Mouse (Mus musculus): ENCODE results near the gene Rasl10a. TPM values are rescaled to one million over a fixed set of nuclear protein-coding genes. Genes with fewer than 3 reads are reported as not detected.

Gene Rasl10a
- polyA plus RNA-seq, 1 experiment from 2014 or later, result 0.66 TPM

- H3K4me1 ChIP-seq (ENCODE audit: insufficient read depth), result no peaks in the 10 kb centered on the region
- no peak overlapping the region for H3K4me2 ChIP-seq (ENCODE audit: low read depth, low read length)
- no peak for DNase-seq
- H3K36me3 ChIP-seq (replicated peaks; ENCODE audit: insufficient read depth, low read length), result peaks cover 83% of the 10 kb centered on the region
- 90% methylated on average over 4 of the region's 4 CpGs for WGBS (ENCODE audit: insufficient replicate concordance)
- ATAC-seq, result no peak
- no peaks in the 10 kb centered on the region for H3K9me3 ChIP-seq (ENCODE audit: low read length)
- H3K27me3 ChIP-seq (ENCODE audit: insufficient read depth, low read length), result no peaks in the 10 kb centered on the region
- H3K4me3 ChIP-seq (ENCODE audit: low read depth, low read length), result no peak overlapping the region
- no peak overlapping the region for H3K9ac ChIP-seq (replicated peaks)
- TF ChIP-seq EP300 (IDR thresholded peaks at IDR 0.05; ENCODE audit: low read depth) (no peak), CTCF (IDR thresholded peaks at IDR 0.05; ENCODE audit: low read depth) (no peak)
- H3K27ac ChIP-seq (ENCODE audit: low read depth), result no peak overlapping the region
Observed at GRCm38 (mm10) chr11:5035421-5035820, 22.5 kb upstream of the Rasl10a start.

DNA sequence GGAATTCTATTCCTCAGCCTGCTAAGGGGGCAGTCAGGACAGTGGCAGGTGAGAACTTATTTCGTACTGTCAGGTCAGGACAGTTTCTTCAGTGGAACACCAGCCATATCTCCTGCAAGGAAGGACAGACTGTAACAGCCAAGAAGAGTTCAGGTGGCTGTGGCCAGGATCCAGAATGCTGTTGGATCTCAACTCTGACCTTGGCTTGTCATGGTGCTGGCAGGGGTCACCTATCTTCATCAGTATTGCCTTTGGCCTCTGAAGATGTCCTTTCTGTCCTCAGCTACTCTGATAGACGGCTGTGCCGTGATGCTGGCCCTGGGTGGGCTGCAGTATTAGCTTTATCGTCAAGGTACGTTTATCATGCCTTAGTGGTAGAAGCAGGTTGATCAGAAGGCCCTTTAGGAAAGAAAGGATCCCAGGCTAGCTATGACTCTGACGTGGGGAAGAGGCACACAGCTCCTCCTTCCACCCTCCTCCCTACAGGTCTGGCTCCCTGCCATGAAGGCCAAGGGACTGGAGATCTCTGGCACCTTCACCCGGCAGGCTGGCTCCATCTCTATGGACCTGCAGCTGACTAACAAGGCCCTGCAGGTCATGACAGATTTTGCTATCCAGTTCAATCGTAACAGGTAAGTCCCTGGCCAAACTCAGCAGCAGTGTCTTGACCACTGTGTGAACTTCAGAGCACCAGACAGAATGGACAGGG is 20.6 kb upstream of the Rasl10a start:
- H3K36me3 ChIP-seq (replicated peaks; ENCODE audit: insufficient read depth, low read length), result peaks cover 83% of the 10 kb centered on the region
- no peak for ATAC-seq
- WGBS (ENCODE audit: insufficient replicate concordance), result 82% methylated on average over 8 of the region's 8 CpGs

DNA sequence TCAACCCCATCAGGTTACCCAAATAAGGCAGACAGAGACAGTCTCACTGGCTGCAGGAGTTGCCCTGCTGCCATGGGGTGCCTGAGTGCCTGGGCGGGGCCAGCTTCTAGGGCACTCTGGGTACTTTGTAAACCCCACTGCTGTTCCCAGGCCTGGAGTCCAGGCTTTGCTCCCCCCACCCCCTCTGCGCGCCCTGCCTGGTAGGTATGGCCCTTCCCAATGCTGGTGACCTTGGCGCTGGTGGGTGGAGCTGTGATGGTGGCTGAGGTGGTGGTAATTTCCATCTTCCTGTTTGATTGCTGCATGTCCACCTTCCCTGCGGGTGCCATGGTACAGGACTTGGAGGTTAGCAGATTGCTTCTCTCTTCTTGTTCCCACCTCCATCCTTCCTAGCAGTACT is 17.3 kb upstream of the Rasl10a start:
- Histone ChIP-seq H3K36me3 (replicated peaks; ENCODE audit: insufficient read depth, low read length) (peaks cover 55% of the 10 kb centered on the region), H3K4me1 (ENCODE audit: insufficient read depth) (no peaks in the 10 kb centered on the region), H3K9ac (replicated peaks) (no peak overlapping the region), H3K4me3 (ENCODE audit: low read depth, low read length) (no peak overlapping the region), H3K27ac (ENCODE audit: low read depth) (no peak overlapping the region), H3K4me2 (ENCODE audit: low read depth, low read length) (no peak overlapping the region), H3K9me3 (ENCODE audit: low read length) (no peaks in the 10 kb centered on the region), H3K27me3 (ENCODE audit: insufficient read depth, low read length) (no peaks in the 10 kb centered on the region)
- ATAC-seq (no peak), DNase-seq (no peak)
- TF ChIP-seq EP300 (IDR thresholded peaks at IDR 0.05; ENCODE audit: low read depth) (no peak), CTCF (IDR thresholded peaks at IDR 0.05; ENCODE audit: low read depth) (no peak)
- WGBS (ENCODE audit: insufficient replicate concordance), result 80% methylated on average over 5 of the region's 5 CpGs

More for the DNA sequence above, 20.6 kb upstream of the Rasl10a start:
- Histone ChIP-seq H3K27me3 (ENCODE audit: insufficient read depth, low read length) (no peaks in the 10 kb centered on the region), H3K27ac (ENCODE audit: low read depth) (no peak overlapping the region), H3K9me3 (ENCODE audit: low read length) (no peaks in the 10 kb centered on the region), H3K4me3 (ENCODE audit: low read depth, low read length) (no peak overlapping the region), H3K4me1 (ENCODE audit: insufficient read depth) (no peaks in the 10 kb centered on the region), H3K4me2 (ENCODE audit: low read depth, low read length) (no peak overlapping the region), H3K9ac (replicated peaks) (no peak overlapping the region)
- DNase-seq, result no peak
- TF ChIP-seq CTCF (IDR thresholded peaks at IDR 0.05; ENCODE audit: low read depth) (no peak), EP300 (IDR thresholded peaks at IDR 0.05; ENCODE audit: low read depth) (no peak)

DNA sequence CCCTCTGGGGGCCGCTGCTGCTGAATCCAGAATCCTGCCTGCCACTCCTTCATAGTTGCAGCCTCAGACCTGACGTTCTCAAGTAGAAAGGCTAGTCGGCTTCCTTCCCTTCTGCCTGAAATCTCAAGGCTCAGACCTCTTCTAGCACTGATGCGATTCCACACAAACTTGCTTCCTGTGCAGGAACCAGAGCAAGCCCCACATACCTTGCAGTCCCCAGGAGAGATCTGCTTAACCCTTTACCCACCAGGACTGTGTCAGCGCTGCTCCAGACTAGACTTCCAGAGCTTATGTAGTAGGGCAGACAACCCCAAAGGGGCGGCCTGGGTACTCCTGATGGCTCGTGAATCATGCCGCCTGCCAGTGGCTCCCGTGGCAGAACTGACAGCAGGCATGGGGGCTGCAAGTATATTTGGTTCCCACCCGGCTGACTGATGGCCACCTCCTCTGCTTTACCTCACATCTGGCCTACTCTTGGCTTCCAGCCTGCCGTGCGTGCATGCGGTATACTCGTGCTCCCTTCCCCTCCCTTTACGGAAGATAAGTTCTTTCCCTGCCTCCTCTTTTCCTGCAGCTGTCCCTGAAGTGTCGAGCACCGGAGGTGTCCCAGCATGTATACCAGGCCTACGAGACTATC is 16.7 kb upstream of the Rasl10a start:
- H3K27me3 ChIP-seq (ENCODE audit: insufficient read depth, low read length), result no peaks in the 10 kb centered on the region
- no peaks in the 10 kb centered on the region for H3K4me1 ChIP-seq (ENCODE audit: insufficient read depth)
- WGBS (ENCODE audit: insufficient replicate concordance), result 81% methylated on average over 18 of the region's 18 CpGs
- H3K9me3 ChIP-seq (ENCODE audit: low read length), result no peaks in the 10 kb centered on the region
- no peak overlapping the region for H3K27ac ChIP-seq (ENCODE audit: low read depth)
- H3K9ac ChIP-seq (replicated peaks), result no peak overlapping the region
- no peak overlapping the region for H3K4me3 ChIP-seq (ENCODE audit: low read depth, low read length)
- no peak overlapping the region for H3K4me2 ChIP-seq (ENCODE audit: low read depth, low read length)
- TF ChIP-seq CTCF (IDR thresholded peaks at IDR 0.05; ENCODE audit: low read depth), result no peak
- TF ChIP-seq EP300 (IDR thresholded peaks at IDR 0.05; ENCODE audit: low read depth), result no peak
- no peak for DNase-seq
- no peak for ATAC-seq
- peaks cover 49% of the 10 kb centered on the region for H3K36me3 ChIP-seq (replicated peaks; ENCODE audit: insufficient read depth, low read length)

DNA sequence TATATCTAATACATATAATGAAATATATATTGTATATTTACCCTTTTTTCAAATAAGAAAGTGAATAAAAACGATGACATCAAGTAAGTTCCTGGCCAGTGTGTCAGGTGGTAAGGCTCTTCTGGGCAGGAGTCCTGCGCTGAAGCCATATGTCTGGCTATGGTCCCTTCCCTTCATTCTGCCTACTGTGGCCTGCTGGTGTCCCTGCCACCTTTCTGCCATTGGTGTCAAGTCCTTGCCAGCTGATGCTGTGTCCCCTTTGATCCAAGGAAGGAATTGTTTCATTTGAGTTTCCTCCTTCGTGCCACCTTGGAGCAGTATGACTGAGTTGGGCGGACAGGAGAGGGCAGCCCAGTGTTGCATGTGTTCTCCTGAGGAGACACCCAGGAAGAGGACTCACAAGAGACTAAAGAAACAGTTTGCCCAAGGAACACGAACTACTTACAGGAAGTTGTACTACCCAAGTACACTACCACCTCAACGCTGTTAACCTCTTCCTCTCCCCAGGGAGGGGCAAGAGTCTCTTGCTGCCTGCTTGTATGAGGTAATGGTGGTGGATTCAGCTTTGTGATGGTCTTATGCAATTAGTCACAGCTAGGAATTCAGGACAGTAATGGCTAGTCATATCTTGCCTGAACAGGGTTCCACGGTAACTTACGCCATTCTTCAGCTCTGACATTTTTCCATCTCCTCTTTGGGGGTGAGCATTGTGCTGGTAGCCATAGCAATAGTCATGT is 15.1 kb upstream of the Rasl10a start:
- 0 out of 2 replicates have a peak, but pooled peaks have one; percentile 15 for ATAC-seq
- Histone ChIP-seq H3K4me3 (ENCODE audit: low read depth, low read length) (no peak overlapping the region), H3K9ac (replicated peaks) (no peak overlapping the region), H3K9me3 (ENCODE audit: low read length) (no peaks in the 10 kb centered on the region), H3K36me3 (replicated peaks; ENCODE audit: insufficient read depth, low read length) (peaks cover 34% of the 10 kb centered on the region), H3K4me1 (ENCODE audit: insufficient read depth) (no peaks in the 10 kb centered on the region), H3K27ac (ENCODE audit: low read depth) (no peak overlapping the region), H3K4me2 (ENCODE audit: low read depth, low read length) (no peak overlapping the region), H3K27me3 (ENCODE audit: insufficient read depth, low read length) (no peaks in the 10 kb centered on the region)
- TF ChIP-seq CTCF (IDR thresholded peaks at IDR 0.05; ENCODE audit: low read depth) (no peak), EP300 (IDR thresholded peaks at IDR 0.05; ENCODE audit: low read depth) (no peak)
- DNase-seq, result no peak
- WGBS (ENCODE audit: insufficient replicate concordance), result 68% methylated on average over 8 of the region's 8 CpGs

DNA sequence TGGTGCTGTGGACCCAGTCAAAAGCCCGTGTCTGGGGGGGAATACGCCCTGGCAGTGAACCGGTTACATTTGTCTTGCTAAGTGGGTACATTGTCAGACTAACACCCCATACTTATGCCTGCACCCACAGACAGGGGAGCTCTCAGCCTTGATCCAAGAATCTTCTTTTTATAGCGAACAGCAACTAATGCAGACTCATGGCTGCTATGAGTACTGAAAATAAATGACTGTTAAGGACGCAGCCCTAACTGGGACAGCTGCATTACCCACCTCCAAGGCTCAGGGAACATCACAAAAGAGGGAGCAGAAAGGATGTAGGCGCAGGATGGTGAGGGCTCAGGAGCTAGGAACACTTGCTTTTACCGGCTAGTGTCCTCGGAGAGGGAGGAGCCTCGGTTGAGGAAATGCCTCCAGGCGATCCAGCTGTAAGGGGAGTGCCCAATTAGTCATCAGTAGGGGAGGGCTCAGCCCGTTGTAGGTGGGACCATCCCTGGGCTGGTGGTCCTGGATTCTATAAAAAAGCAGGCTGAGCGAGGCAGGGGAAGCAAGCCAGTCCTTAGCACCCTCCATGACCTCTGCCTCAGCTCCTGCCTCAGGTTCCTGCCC is 11.5 kb upstream of the Rasl10a start:
- no peak for DNase-seq
- H3K36me3 ChIP-seq (replicated peaks; ENCODE audit: insufficient read depth, low read length), result peaks cover 13% of the 10 kb centered on the region
- TF ChIP-seq EP300 (IDR thresholded peaks at IDR 0.05; ENCODE audit: low read depth) (no peak), CTCF (IDR thresholded peaks at IDR 0.05; ENCODE audit: low read depth) (no peak)
- no peaks in the 10 kb centered on the region for H3K27me3 ChIP-seq (ENCODE audit: insufficient read depth, low read length)
- 56% methylated on average over 12 of the region's 12 CpGs for WGBS (ENCODE audit: insufficient replicate concordance)
- ATAC-seq, result no peak
- no peak overlapping the region for H3K9ac ChIP-seq (replicated peaks)
- H3K9me3 ChIP-seq (ENCODE audit: low read length), result no peaks in the 10 kb centered on the region
- no peak overlapping the region for H3K27ac ChIP-seq (ENCODE audit: low read depth)
- H3K4me2 ChIP-seq (ENCODE audit: low read depth, low read length), result no peak overlapping the region
- H3K4me1 ChIP-seq (ENCODE audit: insufficient read depth), result no peaks in the 10 kb centered on the region
- no peak overlapping the region for H3K4me3 ChIP-seq (ENCODE audit: low read depth, low read length)
